Mouse (Mus musculus) megakaryocyte, embryonic 14.5 days (primary cell): ENCODE results near the gene Amigo2. TPM values are rescaled to one million over a fixed set of nuclear protein-coding genes. Genes with fewer than 3 reads are reported as not detected.

Experiments
- H3K27me3 ChIP-seq: replicated peaks from 2 replicates; pipeline ENCODE3; 2012; ENCODE audit warnings: inconsistent platforms
- H3K36me3 ChIP-seq: replicated peaks from 2 replicates; pipeline ENCODE3; 2012; ENCODE audit warnings: low read length, inconsistent platforms, mixed read lengths
- H3K4me1 ChIP-seq: 2 replicates; pipeline ENCODE4 v1.6.1; 2012; ENCODE audit warnings: inconsistent platforms
- H3K4me3 ChIP-seq: replicated peaks from 2 replicates; pipeline ENCODE3; 2012; ENCODE audit warnings: moderate library complexity, mild to moderate bottlenecking, inconsistent platforms
- H3K9me3 ChIP-seq: 2 replicates; pipeline ENCODE4 v1.6.1; 2012; ENCODE audit warnings: inconsistent platforms
- FLI1 ChIP-seq: IDR thresholded peaks from 2 replicates; pipeline ENCODE4 v1.6.1; 2012; ENCODE audit warnings: low read length, inconsistent platforms, mixed read lengths
- GATA1 ChIP-seq: IDR thresholded peaks from 3 replicates; pipeline ENCODE4 v1.6.1; 2012; ENCODE audit warnings: mixed read lengths, low read length, inconsistent platforms, borderline replicate concordance
- polyA plus RNA-seq: library from polyadenylated mRNA; stranded (reverse); fragments of >175 nt; gene quantifications from 2 replicates; pipeline ENCODE4 v1.2.3, GENCODE M21; 2012; ENCODE audit warnings: low replicate concordance; ENCODE audit not compliant: insufficient read depth

Gene Amigo2
- not detected in 2 replicates for polyA plus RNA-seq

GRCm38 (mm10) chr15:97246911-97247790 lies at the start of gene Amigo2, which contains the start of gene Pced1b:
Amigo2 (minus strand) TSS chr15:97247287.
Pced1b (plus strand) TSS chr15:97247107.
- H3K9me3 ChIP-seq: peaks cover 27% of the 10 kb centered on the region
- no peaks in the 10 kb centered on the region for H3K36me3 ChIP-seq
- H3K4me1 ChIP-seq: peaks cover 28% of the 10 kb centered on the region
- H3K4me3 ChIP-seq: peak within 1 kb of the TSS; percentile 91
- peaks cover 74% of the 10 kb centered on the region for H3K27me3 ChIP-seq
- TF ChIP-seq FLI1 (no peak), GATA1 (no peak)

- peaks cover 29% of the 10 kb centered on the region for H3K9me3 ChIP-seq
- H3K36me3 ChIP-seq: no peaks in the 10 kb centered on the region
- TF ChIP-seq GATA1 (no peak), FLI1 (no peak)
- H3K4me1 ChIP-seq: no peaks in the 10 kb centered on the region
- no peaks in the 10 kb centered on the region for H3K27me3 ChIP-seq
- H3K4me3 ChIP-seq: no peak overlapping the region
Observed at GRCm38 (mm10) chr15:97291291-97292050, 44.4 kb upstream of the Amigo2 start.

- no peak for TF ChIP-seq GATA1
- TF ChIP-seq FLI1: no peak
- Histone ChIP-seq H3K4me3 (no peak overlapping the region), H3K9me3 (peaks cover 23% of the 10 kb centered on the region; the same call in 1 of the 2 replicates), H3K4me1 (no peaks in the 10 kb centered on the region), H3K27me3 (no peaks in the 10 kb centered on the region), H3K36me3 (no peaks in the 10 kb centered on the region)
Observed at GRCm38 (mm10) chr15:97290351-97290750, 43.3 kb upstream of the Amigo2 start.

GRCm38 (mm10) chr15:97289176-97289575 lies 42.1 kb upstream of the Amigo2 start:
- TF ChIP-seq FLI1 (no peak), GATA1 (no peak)
- Histone ChIP-seq H3K9me3 (peaks cover 22% of the 10 kb centered on the region; the same call in 1 of the 2 replicates), H3K4me1 (no peaks in the 10 kb centered on the region), H3K27me3 (no peaks in the 10 kb centered on the region), H3K4me3 (no peak overlapping the region), H3K36me3 (no peaks in the 10 kb centered on the region)

- Histone ChIP-seq H3K4me3 (no peak overlapping the region), H3K9me3 (peaks cover 22% of the 10 kb centered on the region; the same call in 1 of the 2 replicates), H3K4me1 (no peaks in the 10 kb centered on the region), H3K36me3 (no peaks in the 10 kb centered on the region), H3K27me3 (peaks cover under 1% of the 10 kb centered on the region)
- no peak for TF ChIP-seq FLI1
Observed at GRCm38 (mm10) chr15:97288690-97289089, 41.6 kb upstream of the Amigo2 start.

GRCm38 (mm10) chr15:97287436-97288143 lies 40.5 kb upstream of the Amigo2 start:
- peaks cover 22% of the 10 kb centered on the region; the same call in 1 of the 2 replicates for H3K9me3 ChIP-seq
- H3K36me3 ChIP-seq: no peaks in the 10 kb centered on the region
- H3K4me3 ChIP-seq: no peak overlapping the region
- TF ChIP-seq FLI1 (no peak), GATA1 (no peak)
- H3K27me3 ChIP-seq: peaks cover 2% of the 10 kb centered on the region
- H3K4me1 ChIP-seq: no peaks in the 10 kb centered on the region

- TF ChIP-seq FLI1 (no peak), GATA1 (no peak)
- Histone ChIP-seq H3K9me3 (peaks cover 16% of the 10 kb centered on the region; the same call in 1 of the 2 replicates), H3K4me1 (no peaks in the 10 kb centered on the region)
Observed at GRCm38 (mm10) chr15:97286731-97287130, 39.6 kb upstream of the Amigo2 start.

GRCm38 (mm10) chr15:97285665-97286212 lies 38.7 kb upstream of the Amigo2 start:
- no peak for TF ChIP-seq GATA1
- TF ChIP-seq FLI1: no peak
- no peak overlapping the region for H3K4me3 ChIP-seq
- H3K9me3 ChIP-seq: peaks cover 8% of the 10 kb centered on the region; the same call in 1 of the 2 replicates
- H3K4me1 ChIP-seq: no peaks in the 10 kb centered on the region
- H3K36me3 ChIP-seq: no peaks in the 10 kb centered on the region
- peaks cover 2% of the 10 kb centered on the region for H3K27me3 ChIP-seq

More at GRCm38 (mm10) chr15:97286731-97287130, 39.6 kb upstream of the Amigo2 start:
- Histone ChIP-seq H3K27me3 (peaks cover 2% of the 10 kb centered on the region), H3K36me3 (no peaks in the 10 kb centered on the region), H3K4me3 (no peak overlapping the region)

GRCm38 (mm10) chr15:97284201-97284600 lies 37.1 kb upstream of the Amigo2 start:
- TF ChIP-seq GATA1: no peak
- no peak for TF ChIP-seq FLI1
- no peaks in the 10 kb centered on the region for H3K4me1 ChIP-seq
- H3K27me3 ChIP-seq: peaks cover 2% of the 10 kb centered on the region
- H3K36me3 ChIP-seq: no peaks in the 10 kb centered on the region
- no peaks in the 10 kb centered on the region for H3K9me3 ChIP-seq
- no peak overlapping the region for H3K4me3 ChIP-seq
